Mouse (Mus musculus) retina, postnatal 1 day (tissue): ENCODE measurements at regions not wholly inside any gene's neighbourhood (a gene's known extent, or its start where the extent isn't known, plus 50 kb on each side); places are given as distances from the start of the nearest gene placed in this dataset.

Experiments
- DNase-seq: peaks from one replicate; pipeline ENCODE4 v3.0.0-alpha.2; 2012

DNA sequence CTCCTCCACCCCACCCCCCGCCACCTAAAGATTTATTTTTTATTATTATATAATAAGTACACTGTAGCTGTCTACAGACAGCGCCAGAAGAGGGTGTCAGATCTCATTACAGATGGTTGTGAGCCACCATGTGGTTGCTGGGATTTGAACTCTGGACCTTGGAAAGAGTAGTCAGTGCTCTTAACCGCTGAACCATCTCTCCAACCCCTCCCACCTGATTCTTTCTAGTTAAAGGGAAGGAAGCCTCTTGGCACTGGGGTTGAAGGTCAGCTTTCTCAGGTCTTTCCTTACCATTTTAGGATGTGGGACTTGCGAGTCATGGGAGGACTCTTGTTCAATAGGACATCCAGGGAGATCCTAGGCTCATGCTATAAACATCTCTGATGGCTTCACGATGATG lies 54.7 kb downstream of the Hes1 start:
- no peak for DNase-seq

DNA sequence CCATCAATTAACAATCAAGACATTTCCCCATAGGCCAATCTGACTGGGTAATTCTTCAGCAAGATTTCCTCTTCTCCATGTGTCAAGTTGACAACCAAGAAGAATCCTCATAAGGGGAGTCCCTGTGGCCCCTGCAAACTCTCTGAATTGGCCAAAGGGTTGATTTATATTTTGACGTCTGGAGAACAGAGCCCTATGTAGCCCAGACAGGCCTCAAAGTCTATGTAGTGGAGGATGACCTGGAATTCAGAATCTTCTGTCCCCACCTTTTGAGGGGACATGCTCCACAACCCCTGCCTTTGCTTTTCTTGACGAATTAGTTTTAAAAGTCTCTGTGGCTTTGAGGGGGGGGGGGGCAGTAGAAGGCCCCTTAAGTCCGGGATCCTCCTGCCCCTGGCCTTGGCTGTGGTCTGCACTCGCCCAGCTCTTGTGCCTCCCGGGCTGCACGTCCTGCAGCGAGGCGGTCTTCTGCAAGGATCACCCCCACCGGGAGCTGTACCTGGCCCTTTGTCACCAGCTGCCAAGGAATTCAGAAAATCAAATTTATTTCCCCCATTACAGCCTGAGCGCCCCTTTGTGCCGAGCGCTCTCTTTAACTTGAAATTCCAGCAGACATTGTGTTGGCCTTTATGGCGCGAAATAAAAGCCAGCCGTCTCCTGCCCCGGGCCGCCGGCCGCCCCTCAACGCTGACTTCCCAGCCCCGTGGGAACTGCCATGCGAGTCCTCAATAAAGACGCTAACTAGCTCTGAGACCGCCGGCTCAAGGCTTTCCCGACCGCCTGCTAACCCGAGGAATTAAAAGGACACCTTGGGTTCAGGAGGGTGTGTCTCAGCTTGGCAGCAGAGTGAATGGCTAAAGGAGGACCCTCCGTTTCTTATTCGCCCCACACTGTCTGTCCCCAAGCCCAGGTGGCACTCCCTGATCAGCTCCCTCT lies 56.4 kb downstream of the Hes1 start:
- peak; percentile 66 for DNase-seq

DNA sequence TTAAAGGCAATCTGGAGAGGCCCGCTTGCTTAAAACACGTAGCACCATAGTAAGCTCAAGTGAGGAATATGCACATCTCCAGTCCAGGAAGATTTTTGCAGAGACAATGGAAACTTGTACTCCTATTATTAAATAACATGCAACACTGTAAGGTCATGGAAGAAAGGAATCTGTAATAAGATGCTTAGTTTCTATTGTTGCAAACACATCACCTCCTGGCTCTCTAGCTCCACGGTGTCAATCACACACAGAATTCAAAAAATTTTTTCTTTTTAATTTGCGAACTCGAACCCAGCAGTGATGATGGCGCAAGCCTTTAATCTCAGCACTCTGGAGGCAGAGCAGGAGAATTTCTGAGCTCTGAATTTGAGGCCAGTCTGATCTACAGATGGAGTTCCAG lies 57.4 kb downstream of the Hes1 start:
- no peak for DNase-seq

DNA sequence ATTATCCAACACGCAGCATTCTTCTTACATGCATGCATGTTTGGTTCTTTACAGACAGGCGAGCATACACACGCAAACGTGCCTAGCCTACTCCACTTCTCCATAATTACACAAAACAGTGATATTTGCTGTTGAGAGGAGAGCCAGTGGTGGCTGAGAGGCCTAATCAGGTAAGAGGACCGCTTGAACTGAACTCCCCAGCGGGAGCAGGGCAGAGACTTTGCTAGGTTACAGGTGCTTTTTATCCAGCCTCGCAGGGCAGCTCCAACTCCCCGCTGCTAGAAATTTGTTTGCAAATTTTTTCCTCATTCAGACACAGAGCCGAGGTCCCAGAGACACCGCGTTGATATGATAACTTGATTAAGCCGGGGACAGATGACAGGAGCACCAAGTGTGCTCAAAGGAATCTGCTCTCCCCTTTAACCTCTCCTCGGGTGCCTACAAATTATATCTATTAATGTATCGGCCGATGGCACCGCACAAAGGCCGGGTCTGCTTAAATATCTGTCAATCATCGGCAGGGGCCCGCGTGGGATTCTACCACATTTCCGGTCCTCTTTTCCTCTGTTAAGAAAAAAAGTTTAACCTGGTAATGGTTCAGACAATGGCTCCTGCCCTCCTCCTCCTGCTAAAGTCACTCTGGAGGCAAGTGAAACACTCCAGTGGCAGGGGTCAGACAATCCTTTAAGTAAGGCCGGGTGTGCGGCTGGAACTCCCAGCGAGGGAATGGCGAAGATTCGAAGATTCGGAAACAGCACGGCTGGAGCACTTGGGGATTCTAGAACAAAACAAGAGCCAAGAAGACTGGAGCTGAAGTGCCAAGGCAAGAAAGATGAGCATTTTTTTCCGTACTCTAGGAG lies 58.3 kb downstream of the Hes1 start:
- DNase-seq = no peak

DNA sequence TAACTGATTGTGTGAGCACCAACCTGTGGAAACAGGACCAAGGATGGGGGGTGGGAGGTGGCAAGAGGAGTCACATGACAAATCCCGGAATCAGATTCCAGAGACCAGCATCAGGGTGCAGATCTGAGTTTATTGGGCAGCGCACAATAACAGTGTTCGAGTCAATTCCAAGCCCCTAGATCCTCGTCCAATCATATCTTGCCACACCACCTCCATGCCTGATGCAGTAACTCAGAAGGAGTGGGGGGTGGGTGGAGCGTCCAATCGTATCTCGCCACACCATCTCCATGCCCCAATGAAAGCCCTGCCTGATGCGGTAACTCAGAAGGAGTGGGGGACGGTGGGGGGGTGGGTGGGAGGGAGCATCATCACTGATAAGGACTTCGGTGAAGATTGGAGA lies 62.8 kb downstream of the Hes1 start:
- DNase-seq = no peak

DNA sequence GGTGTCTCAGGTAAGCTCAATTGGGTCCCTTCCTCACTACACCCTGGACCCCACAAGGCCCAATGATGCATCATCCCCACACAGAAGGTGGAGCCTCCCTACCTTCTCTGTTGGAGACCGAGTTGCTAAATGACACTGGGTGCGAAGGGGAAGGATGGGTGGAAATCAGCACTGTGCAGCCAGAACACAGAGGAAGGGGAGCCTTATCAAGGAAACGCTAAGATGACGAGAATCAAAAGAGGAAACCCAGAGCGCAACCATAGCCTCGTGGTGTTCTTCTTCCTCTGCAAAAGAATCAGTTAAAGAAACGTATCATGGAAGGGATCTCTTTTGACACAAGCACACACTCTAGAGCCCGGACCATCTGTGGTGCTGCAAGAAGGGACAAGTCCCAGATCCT lies 64.6 kb downstream of the Hes1 start:
- DNase-seq = no peak

DNA sequence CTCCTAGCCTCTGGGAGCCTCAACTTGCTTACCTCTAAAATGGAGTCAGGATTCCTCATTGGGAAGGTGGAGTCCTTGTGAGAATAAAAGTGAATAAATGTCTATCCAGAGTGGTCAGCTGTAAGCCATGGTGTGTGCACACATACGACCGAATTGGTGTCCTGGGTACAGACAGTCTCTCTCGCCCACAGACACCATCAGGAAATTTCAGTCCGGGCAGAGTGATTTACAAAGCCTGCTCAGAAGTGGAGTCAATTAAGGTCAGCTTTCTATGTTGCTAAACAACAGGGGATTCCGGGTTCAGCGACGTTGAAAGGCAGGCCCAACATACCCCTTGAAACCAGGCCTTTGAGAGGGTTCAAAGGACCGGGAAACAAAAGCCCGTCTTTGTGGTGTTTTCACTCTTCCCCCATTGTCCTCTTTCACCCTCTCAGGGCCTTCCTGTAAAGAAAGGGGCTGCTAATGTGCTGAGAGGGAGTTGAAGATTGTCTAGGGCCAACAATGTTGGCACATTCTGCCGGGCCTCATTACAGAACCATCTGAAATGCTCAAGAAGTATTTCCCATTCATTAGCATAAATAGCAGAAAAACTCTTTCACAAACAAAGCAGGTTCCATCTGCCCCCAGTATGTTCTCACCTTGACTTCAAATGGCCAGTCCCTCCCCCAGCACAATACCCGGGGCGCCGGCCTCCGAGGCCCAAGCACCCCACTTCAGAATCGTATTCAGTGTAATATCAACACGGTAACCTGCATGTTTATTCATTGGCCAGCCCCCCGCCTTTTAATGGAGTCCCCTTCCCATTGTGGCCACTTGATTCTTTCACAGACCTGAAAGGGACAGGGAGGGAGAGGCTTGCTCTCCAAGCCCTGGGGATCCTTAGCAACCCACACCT lies 65.3 kb downstream of the Hes1 start:
- DNase-seq = peak; percentile 90

DNA sequence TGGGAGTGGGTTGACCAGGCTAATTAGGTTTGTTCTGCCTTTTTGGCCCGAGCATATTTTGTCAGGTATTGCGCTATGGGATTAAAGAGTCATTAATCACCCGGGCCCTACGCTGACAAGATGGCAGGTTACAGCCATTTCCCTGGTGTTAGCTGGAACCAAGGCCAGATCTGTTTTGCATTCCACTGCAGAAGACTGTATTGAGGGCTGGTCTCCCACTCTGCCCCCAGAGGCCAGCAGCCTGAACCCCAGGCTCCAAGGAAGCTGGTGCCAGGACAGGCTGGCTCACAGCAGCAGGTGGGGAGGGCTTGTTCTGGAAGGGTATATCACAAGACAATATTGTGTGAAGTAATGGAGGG lies 65.9 kb downstream of the Hes1 start:
- peak; percentile 49 for DNase-seq

DNA sequence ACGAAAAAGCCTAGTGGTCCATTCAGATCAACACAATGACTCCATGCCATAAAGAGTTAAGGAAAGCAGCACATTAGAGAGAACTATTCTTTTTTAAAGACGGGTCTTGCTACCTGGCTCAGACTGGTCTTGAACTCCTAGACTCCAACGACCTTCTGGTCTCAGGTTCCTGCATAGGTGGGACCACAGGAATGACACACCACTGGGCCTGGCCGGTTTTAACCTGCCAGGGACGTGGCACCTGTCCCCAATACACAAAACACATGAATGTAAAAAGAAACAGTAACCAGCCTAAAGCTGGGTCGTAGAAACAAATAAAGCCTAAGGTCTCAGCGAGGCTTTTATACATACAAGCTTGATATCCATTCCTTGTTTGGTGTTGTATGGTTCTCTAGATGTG lies 67.9 kb downstream of the Hes1 start:
- DNase-seq = no peak

DNA sequence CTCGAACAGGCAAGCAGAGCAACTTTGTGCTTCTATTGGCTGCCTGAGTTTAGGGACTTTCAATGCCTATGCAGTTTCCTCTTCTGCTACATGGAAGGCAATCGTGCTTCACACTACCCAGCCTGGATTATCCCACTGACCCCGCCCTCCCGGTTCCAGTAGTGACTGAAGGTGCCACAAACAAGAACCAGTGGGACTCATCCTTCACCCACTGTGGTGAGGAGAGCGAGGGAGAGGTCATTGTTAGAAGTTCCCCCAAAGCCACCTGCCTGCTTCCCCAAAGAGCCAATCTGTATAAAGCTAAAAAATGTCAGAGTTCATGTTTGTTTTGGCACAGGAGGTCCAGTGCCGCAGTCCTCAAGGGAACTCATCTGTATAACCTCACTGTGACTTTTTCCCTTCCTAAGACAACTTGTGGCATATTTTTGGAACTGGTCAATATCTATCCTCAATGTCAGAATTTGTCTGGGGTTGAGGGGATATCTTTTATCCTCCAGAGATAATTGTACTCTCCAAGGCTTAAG lies 70.5 kb downstream of the Hes1 start:
- DNase-seq = no peak

DNA sequence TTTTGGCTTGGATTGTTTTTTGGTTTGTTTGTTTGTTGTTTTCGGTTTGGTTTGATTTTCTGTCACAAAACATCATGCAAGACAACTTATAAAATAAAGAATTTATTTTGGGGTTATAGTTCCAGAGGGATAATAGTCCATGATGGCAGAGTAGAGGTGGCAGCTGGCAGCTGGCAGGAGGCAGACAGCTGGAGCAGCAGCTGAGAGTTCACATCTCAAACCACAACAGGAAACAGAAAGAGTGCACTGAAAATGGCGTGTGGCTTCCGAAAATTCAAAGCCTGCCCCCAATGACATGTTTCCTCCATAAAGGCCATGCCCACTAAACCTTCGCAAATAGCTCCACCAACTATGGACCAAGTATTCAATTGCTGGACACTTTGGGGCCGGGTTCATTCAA lies 72.7 kb downstream of the Hes1 start:
- DNase-seq = no peak

DNA sequence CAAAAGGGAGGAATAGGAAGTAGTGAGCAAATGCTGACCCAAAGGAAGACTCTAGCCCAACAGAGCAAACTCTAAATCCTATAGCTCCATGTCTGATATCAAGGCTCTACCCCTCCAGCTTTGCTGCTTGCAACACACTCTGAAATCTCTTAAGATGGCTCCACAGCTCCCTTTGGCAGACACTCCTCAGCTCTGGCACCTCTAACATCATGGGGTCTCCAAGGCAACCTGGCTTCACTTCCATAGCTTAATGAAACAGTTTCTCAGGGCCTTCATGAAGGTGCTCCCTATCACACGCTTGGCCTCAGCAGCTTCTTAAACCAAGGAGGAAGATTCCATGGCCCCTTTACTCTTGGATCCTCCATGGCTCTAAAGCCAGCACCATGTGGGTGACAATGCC lies 73.6 kb downstream of the Hes1 start:
- DNase-seq = no peak

DNA sequence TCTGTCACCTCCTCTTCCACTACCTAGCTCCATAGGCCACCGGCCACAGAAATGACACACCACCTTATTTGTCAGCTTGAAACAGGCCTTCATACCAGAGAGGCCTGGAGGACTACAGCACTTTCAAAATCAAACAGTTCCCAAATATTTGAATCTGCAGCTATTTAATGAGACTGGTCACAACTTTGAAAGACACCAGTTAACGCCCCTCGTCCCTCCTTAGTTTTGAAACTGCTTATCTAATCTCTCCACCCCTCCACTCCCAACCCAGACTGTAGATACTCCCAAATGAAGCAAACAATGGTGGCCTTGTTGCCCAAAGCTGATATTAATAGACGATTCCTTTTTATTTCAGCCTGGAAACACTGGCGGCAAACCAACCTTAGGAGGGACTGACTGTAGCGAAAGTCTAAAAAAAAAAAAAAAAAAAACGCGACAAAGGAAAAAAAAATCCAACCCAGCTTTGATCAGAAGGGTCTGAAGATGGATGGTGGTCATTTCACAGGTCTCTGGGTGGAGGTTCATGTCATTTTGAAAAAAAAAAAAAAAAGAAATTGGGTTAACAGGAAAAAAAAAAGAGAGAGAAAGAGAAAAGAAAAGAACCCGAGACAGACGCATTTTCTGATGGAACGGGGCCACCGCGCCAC lies 80.8 kb downstream of the Hes1 start:
- DNase-seq = peak; percentile 46

DNA sequence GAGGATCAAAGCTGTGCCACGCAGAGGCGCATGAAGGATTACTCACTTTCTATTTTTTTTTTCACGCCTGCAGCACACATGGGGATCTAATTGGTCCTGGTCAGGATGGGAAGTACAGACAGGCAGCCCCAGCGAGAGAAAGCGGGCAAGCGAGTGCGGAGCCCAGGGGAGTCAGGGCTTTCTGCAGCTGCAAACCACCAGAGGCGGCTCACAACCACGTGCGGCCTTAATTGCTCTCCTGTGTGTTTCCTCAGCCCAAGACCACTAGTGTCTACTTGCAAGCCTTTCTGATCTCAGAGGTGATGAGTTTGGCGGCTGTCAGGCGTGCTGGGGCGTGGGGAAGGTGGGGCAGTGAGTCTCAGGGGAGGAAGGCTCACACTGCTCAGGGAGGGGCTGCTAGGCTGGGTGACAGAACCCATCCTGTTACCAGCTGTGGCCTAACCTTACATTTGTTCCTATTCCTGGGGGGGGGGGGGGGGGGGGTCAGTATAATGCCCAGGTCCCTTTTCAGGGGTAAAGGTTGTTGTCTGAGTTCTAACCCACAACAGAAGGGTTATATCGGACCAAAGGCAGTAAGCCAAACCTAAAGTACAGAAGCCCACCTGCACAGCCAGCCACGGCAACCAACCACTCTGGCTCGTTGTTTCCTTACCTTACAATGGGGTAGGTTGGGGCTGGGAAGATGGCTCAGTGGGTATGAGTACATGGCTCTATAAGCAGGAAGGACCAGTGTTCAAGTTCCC lies 81.5 kb downstream of the Hes1 start:
- DNase-seq = peak; percentile 82

DNA sequence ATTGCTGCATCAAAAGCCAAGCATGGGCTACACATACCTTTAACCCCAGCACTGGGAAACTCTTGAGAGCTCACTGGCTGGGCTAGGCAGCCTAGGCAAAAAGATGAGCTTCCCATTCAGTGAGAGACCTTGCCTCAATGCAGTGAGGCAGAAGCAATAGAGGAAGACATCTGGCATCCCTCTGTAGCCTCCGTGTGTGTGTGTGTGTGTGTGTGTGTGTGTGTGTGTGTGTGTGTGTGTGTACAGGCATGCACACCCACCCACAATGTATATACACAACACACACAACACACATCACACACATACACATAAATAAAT lies 82.0 kb downstream of the Hes1 start:
- DNase-seq = peak; percentile 87

DNA sequence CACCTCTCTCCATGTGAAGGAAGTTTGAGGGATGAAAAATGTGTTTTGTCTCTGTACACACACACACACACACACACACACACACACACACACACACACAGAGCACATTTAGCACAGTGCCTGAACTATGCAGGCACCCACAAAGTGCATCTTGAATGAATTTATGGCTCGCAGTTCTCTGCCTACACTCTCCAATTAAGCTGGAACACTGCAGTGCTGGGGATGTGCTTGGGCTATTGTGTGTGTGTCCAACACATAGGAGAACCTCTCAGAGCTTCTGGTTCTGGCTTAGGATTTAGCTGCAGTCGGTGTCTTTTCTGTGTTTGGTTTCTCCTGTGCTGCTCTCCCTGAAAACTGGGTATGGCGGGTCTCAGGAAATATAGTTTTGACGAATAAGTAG lies 83.1 kb downstream of the Hes1 start:
- DNase-seq = no peak

DNA sequence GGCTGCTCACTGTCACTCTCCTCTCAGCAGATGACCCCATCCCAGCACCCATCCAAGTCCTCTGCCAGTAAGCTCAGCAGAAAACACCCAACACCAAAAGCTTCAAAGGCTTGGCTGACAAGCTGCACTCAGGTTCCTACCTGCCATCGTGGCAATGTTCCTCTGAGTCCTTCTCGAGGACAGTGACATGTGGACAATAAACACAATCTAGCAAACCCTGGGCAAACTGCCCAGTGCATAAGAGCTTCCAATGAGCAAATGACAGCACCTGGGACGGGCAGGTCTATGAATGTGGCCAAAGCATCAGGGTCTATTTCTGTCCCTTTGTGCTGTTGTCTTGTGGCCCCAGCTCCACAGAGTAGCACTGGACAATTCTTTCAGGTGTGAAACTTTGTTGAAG lies 86.9 kb downstream of the Hes1 start:
- no peak for DNase-seq

DNA sequence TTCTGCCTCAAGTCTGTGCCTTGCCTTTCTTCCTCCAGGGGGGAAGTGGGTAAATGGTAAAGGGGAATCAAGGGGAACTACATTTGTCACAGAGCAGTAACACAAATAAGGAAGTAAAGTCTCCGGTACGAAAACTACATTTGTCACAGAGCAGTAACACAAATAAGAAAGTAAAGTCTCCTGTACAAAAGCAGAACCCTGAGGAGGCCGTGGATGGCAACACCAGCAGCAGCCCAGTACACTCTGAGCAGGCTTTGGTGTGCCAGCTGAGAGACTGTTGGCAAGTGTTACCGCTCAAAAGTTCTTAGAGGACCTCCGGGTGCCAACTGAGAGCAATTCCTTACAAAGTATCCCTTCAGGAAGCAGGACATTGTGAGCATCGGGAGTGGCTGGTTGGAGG lies 90.9 kb downstream of the Hes1 start:
- no peak for DNase-seq

DNA sequence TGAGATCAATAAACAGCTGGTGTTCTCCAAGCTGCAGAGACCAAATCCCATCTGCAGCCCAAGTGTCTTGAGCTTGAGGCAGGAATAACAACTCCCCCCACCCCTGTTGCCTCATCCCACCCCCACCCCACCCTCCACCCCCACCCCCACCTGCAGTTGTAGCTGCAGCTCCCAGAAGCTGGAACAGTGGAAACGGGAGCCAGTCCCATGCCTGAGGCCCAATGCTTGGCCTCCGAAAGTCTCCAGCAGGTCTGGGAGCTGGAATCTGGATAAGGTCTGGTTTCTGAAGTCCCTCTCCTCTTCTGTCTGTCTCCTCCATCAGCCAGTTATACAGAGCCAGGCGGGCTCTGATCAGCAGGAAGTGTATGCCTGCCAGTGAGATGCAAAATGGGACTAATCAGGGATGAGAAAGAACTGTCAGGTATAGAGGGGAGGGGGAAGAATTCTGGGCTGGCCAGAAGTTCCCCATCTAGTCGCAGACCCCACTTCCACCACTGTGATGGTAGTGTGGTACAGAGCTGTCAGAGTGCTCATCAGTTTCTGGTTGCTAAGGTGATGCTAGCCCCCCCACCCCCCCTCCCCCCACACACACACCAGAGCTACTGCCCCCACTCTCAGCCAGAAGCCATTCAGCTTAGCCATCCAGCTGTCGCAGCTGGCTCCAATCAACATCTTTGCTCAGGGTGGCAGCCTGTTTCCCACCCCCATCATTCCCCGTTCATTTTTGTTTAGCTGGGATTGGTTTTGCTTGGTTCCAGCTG lies 91.5 kb downstream of the Hes1 start:
- DNase-seq = peak; percentile 58

DNA sequence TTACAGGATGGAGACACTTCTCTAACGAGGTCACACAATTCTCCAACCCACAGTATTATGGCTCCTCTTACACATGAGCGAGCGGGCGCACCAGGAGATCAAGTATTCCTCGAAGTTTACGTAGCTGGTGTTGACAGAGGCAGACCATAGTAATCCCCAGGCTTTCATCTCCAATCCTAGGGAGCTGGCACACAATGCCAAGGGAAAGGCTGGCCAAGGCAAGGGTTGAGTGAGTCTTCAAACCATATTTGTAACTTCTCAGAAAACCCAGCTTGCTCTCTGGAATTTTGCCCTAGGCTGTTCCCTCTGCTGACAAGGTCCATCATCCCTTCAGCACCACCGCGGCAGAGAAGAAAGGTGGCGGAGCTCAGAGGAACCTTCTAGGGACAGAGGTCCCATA lies 94.0 kb downstream of the Hes1 start:
- DNase-seq = no peak

DNA sequence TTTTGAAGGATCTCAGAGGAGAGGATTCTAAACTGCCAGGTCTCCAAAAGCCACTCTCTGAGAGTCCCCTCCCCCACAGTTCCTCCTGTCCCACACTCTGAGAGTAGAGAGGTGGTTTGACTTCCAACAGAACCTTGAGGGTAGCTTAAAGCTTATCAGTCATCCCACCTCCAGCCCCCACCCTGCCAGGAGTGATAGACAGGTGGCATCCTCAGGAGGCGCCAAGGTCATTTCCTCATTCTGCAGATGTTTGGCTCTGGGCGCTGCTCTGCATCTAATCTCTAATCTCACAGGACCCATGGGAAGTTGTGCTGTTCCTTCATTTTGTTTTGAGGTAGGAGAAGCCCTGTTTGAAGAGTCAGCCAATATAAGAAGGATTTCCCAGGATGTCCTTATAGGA lies 96.2 kb downstream of the Hes1 start:
- DNase-seq = no peak
